Mouse (Mus musculus): ENCODE results near the gene Ssbp2. TPM values are rescaled to one million over a fixed set of nuclear protein-coding genes. Genes with fewer than 3 reads are reported as not detected.

The Ssbp2 gene
- polyA plus RNA-seq, 1 experiment from 2014 or later: 249 TPM

DNA sequence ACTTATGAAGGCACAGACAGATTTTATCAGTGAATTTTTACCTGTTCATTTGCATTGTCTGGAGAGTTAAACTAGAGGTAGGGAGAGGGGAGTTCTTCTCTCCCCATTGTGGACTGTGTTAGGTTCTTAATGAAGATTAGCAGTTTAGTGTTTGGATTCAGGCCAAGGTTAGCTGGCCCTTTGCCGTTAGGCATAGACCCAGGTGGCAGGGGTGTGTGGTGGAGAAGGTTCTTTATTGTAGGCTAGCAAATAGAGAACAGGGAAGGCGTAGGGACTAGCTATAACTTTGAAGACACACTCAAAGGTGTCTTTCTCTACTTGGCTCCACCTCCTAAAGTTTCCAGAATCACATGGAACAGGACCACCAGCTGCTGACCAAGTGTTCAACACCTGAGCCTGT, 11.5 kb downstream of the Ssbp2 start:
- no peaks in the 10 kb centered on the region for H3K36me3 ChIP-seq (ENCODE audit: control insufficient read depth, insufficient read depth, low read length)
- WGBS: 49% methylated on average over 2 of the region's 2 CpGs
- no peak overlapping the region for H3K4me2 ChIP-seq (ENCODE audit: low read depth, low read length)
- no peak overlapping the region for H3K27ac ChIP-seq (ENCODE audit: low read depth, low read length)
- no peaks in the 10 kb centered on the region for H3K27me3 ChIP-seq (ENCODE audit: control insufficient read depth, insufficient read depth, low read length)
- no peaks in the 10 kb centered on the region for H3K9me3 ChIP-seq (ENCODE audit: control insufficient read depth, low read length)
- no peak overlapping the region for H3K4me3 ChIP-seq (ENCODE audit: low read depth, low read length)
- no peaks in the 10 kb centered on the region for H3K4me1 ChIP-seq (ENCODE audit: control insufficient read depth, insufficient read depth, low read length)
- no peak overlapping the region for H3K9ac ChIP-seq (replicated peaks; ENCODE audit: low read depth, low read length)
- no peak for ATAC-seq (ENCODE audit: low read depth)

DNA sequence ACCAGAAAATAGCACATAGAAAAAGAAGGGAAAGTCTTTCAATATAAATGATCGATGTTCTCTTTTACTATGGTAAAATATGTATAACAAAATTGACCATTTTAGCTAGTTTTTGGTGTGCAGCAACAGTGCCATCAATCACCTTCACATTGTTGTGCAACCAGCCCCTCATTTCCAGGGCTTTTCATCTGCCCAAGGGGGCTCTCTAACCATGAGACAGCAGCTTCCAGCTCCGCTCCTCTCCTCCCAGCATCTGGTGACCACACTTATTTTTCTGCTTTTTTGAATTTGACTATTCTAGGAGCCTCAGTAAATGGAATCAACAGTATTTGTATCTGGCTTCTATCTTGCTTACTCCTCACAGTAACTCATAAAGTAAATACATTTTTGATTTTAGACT, 11.9 kb downstream of the Ssbp2 start:
- Histone ChIP-seq H3K27ac (ENCODE audit: low read depth, low read length) (no peak overlapping the region), H3K4me3 (ENCODE audit: low read depth, low read length) (no peak overlapping the region), H3K4me2 (ENCODE audit: low read depth, low read length) (no peak overlapping the region), H3K27me3 (ENCODE audit: control insufficient read depth, insufficient read depth, low read length) (no peaks in the 10 kb centered on the region), H3K4me1 (ENCODE audit: control insufficient read depth, insufficient read depth, low read length) (no peaks in the 10 kb centered on the region), H3K36me3 (ENCODE audit: control insufficient read depth, insufficient read depth, low read length) (no peaks in the 10 kb centered on the region), H3K9me3 (ENCODE audit: control insufficient read depth, low read length) (no peaks in the 10 kb centered on the region), H3K9ac (replicated peaks; ENCODE audit: low read depth, low read length) (no peak overlapping the region)
- no peak for ATAC-seq (ENCODE audit: low read depth)
- 84% methylated on average over 2 of the region's 2 CpGs for WGBS

DNA sequence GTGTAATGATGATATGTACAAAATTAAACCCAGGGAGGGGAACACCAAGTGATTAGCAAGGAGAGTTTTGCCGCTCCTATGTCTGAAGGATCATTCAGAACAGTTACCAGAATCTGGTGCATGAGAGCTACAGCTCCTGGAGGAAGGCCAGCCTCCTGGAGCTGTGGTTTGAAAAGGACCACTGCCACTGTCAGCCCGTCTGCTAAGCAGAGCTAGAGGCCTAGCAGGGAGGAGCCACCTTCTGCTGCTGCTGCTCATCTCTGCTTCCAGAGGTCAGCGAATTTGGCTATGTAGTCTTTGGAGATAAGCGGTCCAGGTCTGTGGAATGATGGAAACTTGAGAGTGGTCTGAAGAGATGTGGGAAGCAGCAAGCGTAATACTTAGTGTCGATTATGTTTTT, 13.4 kb downstream of the Ssbp2 start:
- 77% methylated on average over 6 of the region's 6 CpGs for WGBS
- no peak; the same call in 1 of the 2 replicates for ATAC-seq (ENCODE audit: low read depth)
- no peak overlapping the region for H3K27ac ChIP-seq (ENCODE audit: low read depth, low read length)

DNA sequence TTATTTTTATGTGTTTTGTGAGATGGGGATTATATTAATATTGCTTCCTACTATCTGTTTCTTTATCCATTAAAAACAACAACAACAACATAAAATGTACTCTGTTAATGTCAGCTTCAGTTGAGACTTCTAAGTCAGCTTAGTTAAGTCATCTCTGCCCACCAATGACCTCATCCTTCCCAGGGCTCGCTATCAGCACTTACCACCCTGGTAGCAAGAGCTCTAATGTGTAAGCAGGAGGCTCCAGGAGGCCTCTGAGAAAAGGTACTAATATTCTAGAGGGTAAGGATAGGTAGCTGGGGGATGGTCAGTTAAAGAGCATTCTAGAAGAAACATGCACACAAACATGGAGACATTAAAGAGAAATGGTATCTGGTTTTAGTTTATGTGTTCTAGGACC, 13.9 kb downstream of the Ssbp2 start:
- Histone ChIP-seq H3K36me3 (ENCODE audit: control insufficient read depth, insufficient read depth, low read length) (no peaks in the 10 kb centered on the region), H3K27ac (ENCODE audit: low read depth, low read length) (no peak overlapping the region), H3K4me2 (ENCODE audit: low read depth, low read length) (no peak overlapping the region), H3K9ac (replicated peaks; ENCODE audit: low read depth, low read length) (no peak overlapping the region), H3K4me1 (ENCODE audit: control insufficient read depth, insufficient read depth, low read length) (no peaks in the 10 kb centered on the region), H3K9me3 (ENCODE audit: control insufficient read depth, low read length) (no peaks in the 10 kb centered on the region), H3K27me3 (ENCODE audit: control insufficient read depth, insufficient read depth, low read length) (no peaks in the 10 kb centered on the region), H3K4me3 (ENCODE audit: low read depth, low read length) (no peak overlapping the region)
- ATAC-seq (ENCODE audit: low read depth): no peak
- 63% methylated on average over 1 of the region's 1 CpGs for WGBS

More for the DNA sequence above, 13.4 kb downstream of the Ssbp2 start:
- no peaks in the 10 kb centered on the region for H3K4me1 ChIP-seq (ENCODE audit: control insufficient read depth, insufficient read depth, low read length)
- no peaks in the 10 kb centered on the region for H3K27me3 ChIP-seq (ENCODE audit: control insufficient read depth, insufficient read depth, low read length)
- no peak overlapping the region for H3K9ac ChIP-seq (replicated peaks; ENCODE audit: low read depth, low read length)
- H3K36me3 ChIP-seq (ENCODE audit: control insufficient read depth, insufficient read depth, low read length): no peaks in the 10 kb centered on the region
- H3K4me2 ChIP-seq (ENCODE audit: low read depth, low read length): no peak overlapping the region
- H3K9me3 ChIP-seq (ENCODE audit: control insufficient read depth, low read length): no peaks in the 10 kb centered on the region
- H3K4me3 ChIP-seq (ENCODE audit: low read depth, low read length): no peak overlapping the region

DNA sequence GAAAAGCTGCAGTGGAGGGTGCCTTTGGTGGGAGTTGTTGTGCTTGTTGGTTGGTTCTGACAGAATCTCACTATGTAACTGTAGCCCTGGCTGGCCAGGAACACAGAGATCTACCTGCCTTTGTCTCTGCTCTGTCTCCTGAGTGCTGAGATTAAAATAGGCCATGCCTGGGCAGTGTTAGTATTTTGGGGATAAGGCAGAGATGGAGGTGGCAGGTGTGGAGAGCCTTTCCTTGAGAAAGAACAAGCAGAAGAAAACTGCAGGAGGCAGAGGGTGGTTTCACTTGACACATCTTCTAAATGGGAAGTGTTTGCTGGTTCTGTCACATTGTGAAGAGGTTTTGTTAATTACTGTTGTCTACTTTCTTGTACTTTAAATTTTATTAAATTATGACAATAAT, 15.8 kb downstream of the Ssbp2 start:
- no peak overlapping the region for H3K4me3 ChIP-seq (ENCODE audit: low read depth, low read length)
- H3K4me2 ChIP-seq (ENCODE audit: low read depth, low read length): no peak overlapping the region
- H3K4me1 ChIP-seq (ENCODE audit: control insufficient read depth, insufficient read depth, low read length): no peaks in the 10 kb centered on the region
- no peaks in the 10 kb centered on the region for H3K27me3 ChIP-seq (ENCODE audit: control insufficient read depth, insufficient read depth, low read length)
- H3K9me3 ChIP-seq (ENCODE audit: control insufficient read depth, low read length): no peaks in the 10 kb centered on the region
- ATAC-seq (ENCODE audit: low read depth): no peak
- H3K9ac ChIP-seq (replicated peaks; ENCODE audit: low read depth, low read length): no peak overlapping the region
- no peaks in the 10 kb centered on the region for H3K36me3 ChIP-seq (ENCODE audit: control insufficient read depth, insufficient read depth, low read length)
- no peak overlapping the region for H3K27ac ChIP-seq (ENCODE audit: low read depth, low read length)

DNA sequence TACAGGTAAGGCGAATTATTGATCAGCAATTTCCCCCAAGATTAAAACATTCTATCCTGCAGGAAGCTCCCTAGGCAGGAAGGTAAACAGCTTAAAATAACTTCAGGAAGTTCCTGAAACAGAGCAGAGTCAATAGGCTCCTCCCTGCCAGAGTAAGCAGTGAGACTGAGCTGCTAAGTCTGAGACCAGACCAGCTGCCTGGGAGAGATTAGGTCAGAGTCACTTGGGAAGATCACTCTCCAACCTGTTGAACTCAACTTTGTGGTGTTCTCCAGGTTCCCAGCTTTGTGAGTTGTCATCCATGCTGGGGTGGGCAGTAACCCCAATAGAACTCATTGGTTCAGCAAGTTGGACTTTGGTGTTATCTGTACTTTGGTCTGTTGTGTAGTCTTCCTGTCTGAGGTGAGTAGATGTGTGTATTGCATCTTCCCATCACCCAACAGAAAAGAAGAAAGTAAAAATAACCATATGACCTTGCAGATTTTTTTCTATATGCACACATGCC, 16.6 kb downstream of the Ssbp2 start:
- H3K9ac ChIP-seq (replicated peaks; ENCODE audit: low read depth, low read length): no peak overlapping the region
- H3K27ac ChIP-seq (ENCODE audit: low read depth, low read length): no peak overlapping the region
- H3K27me3 ChIP-seq (ENCODE audit: control insufficient read depth, insufficient read depth, low read length): no peaks in the 10 kb centered on the region
- H3K4me1 ChIP-seq (ENCODE audit: control insufficient read depth, insufficient read depth, low read length): no peaks in the 10 kb centered on the region
- no peak overlapping the region for H3K4me3 ChIP-seq (ENCODE audit: low read depth, low read length)
- ATAC-seq (ENCODE audit: low read depth): no peak
- 100% methylated on average over 1 of the region's 1 CpGs for WGBS
- no peak overlapping the region for H3K4me2 ChIP-seq (ENCODE audit: low read depth, low read length)
- no peaks in the 10 kb centered on the region for H3K36me3 ChIP-seq (ENCODE audit: control insufficient read depth, insufficient read depth, low read length)
- H3K9me3 ChIP-seq (ENCODE audit: control insufficient read depth, low read length): no peaks in the 10 kb centered on the region

DNA sequence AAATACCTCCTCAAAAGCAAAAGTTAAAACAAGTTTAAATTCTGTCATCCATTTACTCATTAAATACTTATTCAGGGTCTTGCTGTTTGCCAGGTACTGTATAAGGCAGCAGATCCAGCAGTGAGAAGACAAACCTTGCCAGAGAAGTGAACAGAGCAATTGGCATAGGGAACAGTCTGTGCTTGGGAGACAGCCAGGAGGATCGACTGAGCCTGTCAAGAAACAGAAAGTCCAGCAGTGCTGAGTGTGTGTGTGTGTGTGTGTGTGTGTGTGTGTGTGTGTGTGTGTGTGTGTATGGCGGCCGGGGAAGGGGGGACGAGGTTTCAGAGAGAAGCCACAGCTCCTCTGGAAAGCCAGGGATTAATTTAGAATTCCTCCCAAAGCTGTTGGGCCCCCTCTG, 17.9 kb downstream of the Ssbp2 start:
- no peak for ATAC-seq (ENCODE audit: low read depth)
- Histone ChIP-seq H3K4me2 (ENCODE audit: low read depth, low read length) (no peak overlapping the region), H3K4me3 (ENCODE audit: low read depth, low read length) (no peak overlapping the region), H3K4me1 (ENCODE audit: control insufficient read depth, insufficient read depth, low read length) (no peaks in the 10 kb centered on the region), H3K27ac (ENCODE audit: low read depth, low read length) (no peak overlapping the region), H3K9ac (replicated peaks; ENCODE audit: low read depth, low read length) (no peak overlapping the region), H3K36me3 (ENCODE audit: control insufficient read depth, insufficient read depth, low read length) (no peaks in the 10 kb centered on the region), H3K27me3 (ENCODE audit: control insufficient read depth, insufficient read depth, low read length) (no peaks in the 10 kb centered on the region), H3K9me3 (ENCODE audit: control insufficient read depth, low read length) (no peaks in the 10 kb centered on the region)
- 56% methylated on average over 4 of the region's 4 CpGs for WGBS

DNA sequence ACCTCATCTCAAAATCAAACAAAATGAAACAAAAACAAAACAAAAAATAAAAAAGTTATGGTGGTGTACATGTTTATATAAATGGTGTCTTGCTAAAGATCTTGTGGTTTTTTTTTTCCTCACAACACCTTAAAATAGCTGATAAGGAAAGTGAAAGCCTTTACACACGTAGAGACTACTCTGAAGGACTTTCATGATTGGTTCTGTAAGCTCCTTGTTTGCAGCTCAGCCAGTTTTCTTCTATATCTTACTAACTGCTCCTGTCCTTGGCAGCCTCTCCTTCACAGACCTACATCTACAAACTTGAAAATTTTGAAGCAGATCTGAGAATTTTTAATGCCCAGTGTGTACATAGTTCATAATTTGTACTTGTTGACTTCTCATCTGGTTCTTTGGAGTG, 24.2 kb downstream of the Ssbp2 start:
- H3K27ac ChIP-seq (ENCODE audit: low read depth, low read length): no peak overlapping the region
- H3K4me1 ChIP-seq (ENCODE audit: control insufficient read depth, insufficient read depth, low read length): no peaks in the 10 kb centered on the region
- no peak overlapping the region for H3K4me3 ChIP-seq (ENCODE audit: low read depth, low read length)
- no peak for ATAC-seq (ENCODE audit: low read depth)
- H3K9me3 ChIP-seq (ENCODE audit: control insufficient read depth, low read length): no peaks in the 10 kb centered on the region
- WGBS: 100% methylated on average over 1 of the region's 1 CpGs
- H3K4me2 ChIP-seq (ENCODE audit: low read depth, low read length): no peak overlapping the region
- H3K9ac ChIP-seq (replicated peaks; ENCODE audit: low read depth, low read length): no peak overlapping the region
- no peaks in the 10 kb centered on the region for H3K36me3 ChIP-seq (ENCODE audit: control insufficient read depth, insufficient read depth, low read length)
- no peaks in the 10 kb centered on the region for H3K27me3 ChIP-seq (ENCODE audit: control insufficient read depth, insufficient read depth, low read length)

DNA sequence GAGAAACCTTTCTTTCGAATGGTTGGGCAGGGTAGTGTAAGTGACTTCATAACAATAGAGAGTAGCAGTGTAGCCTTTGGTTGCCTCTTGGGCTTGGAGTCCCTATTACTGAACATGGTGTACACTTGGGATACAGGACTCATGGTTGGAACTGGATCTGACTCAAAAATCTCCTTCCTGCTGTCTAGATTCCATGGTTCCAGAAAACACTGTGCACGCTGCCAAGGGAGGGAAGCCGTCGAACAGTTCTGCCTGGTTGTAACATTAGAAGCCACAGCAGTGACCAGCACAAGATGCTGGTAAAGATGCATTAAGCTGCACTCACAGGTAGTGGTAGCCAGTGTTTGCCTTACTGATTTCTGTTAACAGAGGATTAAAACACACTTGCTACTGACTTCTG, 32.0 kb downstream of the Ssbp2 start:
- no peaks in the 10 kb centered on the region for H3K4me1 ChIP-seq (ENCODE audit: control insufficient read depth, insufficient read depth, low read length)
- 89% methylated on average over 4 of the region's 4 CpGs for WGBS

DNA sequence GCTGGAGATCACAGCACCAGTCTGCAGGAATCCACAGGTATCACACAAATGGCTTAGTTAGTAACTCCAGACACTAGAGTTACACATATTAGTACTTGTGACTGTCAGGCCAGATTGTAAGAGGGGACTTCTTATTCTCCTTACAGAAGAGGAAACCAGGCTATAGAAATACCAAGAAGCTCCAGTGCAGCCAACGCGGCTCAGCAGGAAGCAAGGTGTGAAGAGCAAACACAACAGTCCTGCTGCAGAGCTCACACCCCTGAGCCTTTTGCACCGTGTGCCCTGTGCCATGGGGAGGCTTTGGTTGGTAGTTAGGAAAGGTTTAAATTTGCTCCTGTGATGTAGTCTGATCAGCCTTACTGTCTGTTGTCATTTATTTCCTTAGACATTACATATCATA, 37.0 kb downstream of the Ssbp2 start:
- WGBS: 85% methylated on average over 3 of the region's 3 CpGs
- no peak overlapping the region for H3K4me3 ChIP-seq (ENCODE audit: low read depth, low read length)
- H3K27me3 ChIP-seq (ENCODE audit: control insufficient read depth, insufficient read depth, low read length): no peaks in the 10 kb centered on the region
- H3K4me2 ChIP-seq (ENCODE audit: low read depth, low read length): no peak overlapping the region
- no peaks in the 10 kb centered on the region for H3K4me1 ChIP-seq (ENCODE audit: control insufficient read depth, insufficient read depth, low read length)
- H3K9me3 ChIP-seq (ENCODE audit: control insufficient read depth, low read length): no peaks in the 10 kb centered on the region
- H3K9ac ChIP-seq (replicated peaks; ENCODE audit: low read depth, low read length): no peak overlapping the region
- H3K36me3 ChIP-seq (ENCODE audit: control insufficient read depth, insufficient read depth, low read length): no peaks in the 10 kb centered on the region
- ATAC-seq (ENCODE audit: low read depth): no peak
- no peak overlapping the region for H3K27ac ChIP-seq (ENCODE audit: low read depth, low read length)

More for the DNA sequence above, 32.0 kb downstream of the Ssbp2 start:
- Histone ChIP-seq H3K9me3 (ENCODE audit: control insufficient read depth, low read length) (no peaks in the 10 kb centered on the region), H3K36me3 (ENCODE audit: control insufficient read depth, insufficient read depth, low read length) (no peaks in the 10 kb centered on the region), H3K27me3 (ENCODE audit: control insufficient read depth, insufficient read depth, low read length) (no peaks in the 10 kb centered on the region), H3K4me3 (ENCODE audit: low read depth, low read length) (no peak overlapping the region), H3K9ac (replicated peaks; ENCODE audit: low read depth, low read length) (no peak overlapping the region), H3K4me2 (ENCODE audit: low read depth, low read length) (no peak overlapping the region), H3K27ac (ENCODE audit: low read depth, low read length) (no peak overlapping the region)
- no peak for ATAC-seq (ENCODE audit: low read depth)

Data from neural tube, embryonic 14.5 days (tissue).